Mouse (Mus musculus) kidney, postnatal 4 days (tissue): ENCODE measurements at regions not wholly inside any gene's neighbourhood (a gene's known extent, or its start where the extent isn't known, plus 50 kb on each side); places are given as distances from the start of the nearest gene placed in this dataset.

Experiments
- DNase-seq, 2 experiments: peaks; one replicate each; pipeline ENCODE4 v3.0.0; 2021; ENCODE audit warnings: mixed read lengths in 2 of 2

DNA sequence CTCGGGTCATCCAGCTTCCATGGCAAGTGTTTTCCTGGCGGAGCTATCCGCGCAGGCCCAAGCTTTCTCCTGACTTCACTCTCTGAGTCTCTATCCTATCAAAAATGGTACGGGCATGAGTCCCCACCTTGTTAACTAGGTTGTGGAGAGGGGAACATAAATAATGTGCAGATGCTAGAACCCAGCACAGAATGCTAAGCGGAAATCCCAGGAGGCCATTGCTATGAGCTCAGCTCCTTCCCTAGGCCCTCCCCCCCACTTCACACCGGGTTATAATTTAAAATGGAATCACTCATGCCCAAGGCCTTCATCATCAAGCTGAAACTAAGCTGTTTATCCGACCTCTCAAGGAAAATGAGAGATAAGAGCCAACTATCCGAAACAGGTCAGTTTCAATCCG, 60.4 kb upstream of the Cd83 start:
- no peak for DNase-seq

DNA sequence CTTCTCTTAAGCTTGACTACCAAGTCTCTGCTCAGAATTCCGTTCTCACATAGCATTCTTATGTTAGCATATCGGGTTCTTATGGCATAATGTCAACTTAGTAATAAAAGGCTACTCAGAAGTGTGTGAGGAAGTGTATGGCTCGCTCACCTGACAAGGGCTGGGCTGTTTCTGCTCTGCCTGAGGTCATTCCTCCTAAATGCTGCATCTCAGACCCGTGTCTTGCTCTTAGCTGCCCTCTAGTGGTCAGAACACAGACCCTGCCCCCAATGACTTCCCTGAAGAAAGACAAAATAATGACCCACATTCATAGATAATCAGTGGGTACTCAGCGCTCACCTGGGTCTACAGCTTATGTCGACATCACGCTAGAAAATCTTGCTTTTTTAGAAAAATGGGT, 58.9 kb upstream of the Cd83 start:
- peak; percentile 77 to 80 for DNase-seq

DNA sequence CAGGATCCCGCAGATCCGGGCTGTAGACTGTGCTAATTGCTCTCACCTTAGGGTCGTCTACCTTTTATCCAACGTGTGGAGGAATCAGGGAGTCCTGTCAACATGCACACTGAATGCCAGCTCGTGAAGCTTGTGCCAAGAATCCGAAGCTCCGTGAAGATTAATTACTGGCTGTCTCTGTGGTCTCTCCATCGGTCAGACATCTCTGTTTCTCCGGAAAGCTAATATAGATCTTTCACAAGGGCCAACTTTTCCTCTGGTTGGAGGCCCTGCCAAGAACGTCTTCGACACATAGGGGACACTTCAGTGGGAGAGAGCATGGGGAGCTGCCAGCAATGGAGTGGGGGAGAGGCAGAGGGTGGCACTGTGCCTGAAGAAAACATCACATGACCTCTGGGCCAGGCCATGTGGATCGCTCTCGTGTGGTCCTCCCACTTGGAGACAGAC, 57.7 kb upstream of the Cd83 start:
- peak in 1 of 2 experiments; percentile 12 for DNase-seq

- DNase-seq, result no peak
Measured at GRCm38 (mm10) chr13:43729617-43730016, 55.0 kb upstream of the Cd83 start.

DNA sequence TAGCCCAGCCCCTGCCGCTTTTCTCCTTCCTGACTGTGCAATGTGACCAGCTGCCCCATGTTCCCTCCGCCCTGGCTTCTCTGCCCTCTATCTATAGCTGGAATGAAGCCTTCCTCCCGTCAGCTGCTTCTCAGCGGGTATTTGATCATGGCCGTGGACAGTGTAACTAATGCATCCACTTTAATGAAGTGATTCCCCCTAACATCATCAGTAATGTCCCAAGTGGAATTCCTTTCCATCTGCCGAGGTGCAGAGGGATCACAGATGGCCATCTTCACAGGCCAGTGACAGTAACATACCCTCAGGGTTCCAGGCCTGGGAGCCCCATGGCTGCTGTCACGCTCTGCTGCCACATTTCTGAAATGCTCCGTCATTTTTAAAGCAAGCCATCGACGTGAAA, 51.5 kb upstream of the Cd83 start:
- DNase-seq, result no peak

DNA sequence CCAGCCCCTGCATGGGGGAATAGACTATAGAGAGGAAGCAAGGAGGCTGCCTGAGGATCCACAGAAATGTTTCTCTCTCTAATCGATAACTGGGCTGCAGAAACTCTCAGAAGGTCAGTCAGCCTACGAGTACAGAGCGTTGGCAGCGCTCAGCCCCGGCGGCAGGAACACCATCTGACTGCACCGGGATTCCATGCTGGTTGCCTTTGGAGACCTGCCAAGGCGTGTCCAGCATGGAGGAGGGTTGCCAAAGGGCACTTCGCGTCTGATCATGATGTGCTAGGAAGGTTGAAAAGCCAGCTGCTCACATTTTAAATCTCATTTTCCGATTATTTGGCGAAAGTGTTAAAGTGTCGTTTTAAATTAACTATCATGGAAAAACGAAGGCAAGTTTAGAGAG, 49.9 kb upstream of the Cd83 start:
- DNase-seq, result peak; percentile 48 to 66
